Mouse (Mus musculus): ENCODE measurements around the gene Dkk2.
A peak's percentile ranks its signal among the peaks of the same experiment; 100 is the strongest.
"Not testable (repeated sequence)": the region's sequence is repeated elsewhere in the genome, so short reads cannot be mapped to it uniquely, and the experiment has no call there.

Gene Dkk2

DNA sequence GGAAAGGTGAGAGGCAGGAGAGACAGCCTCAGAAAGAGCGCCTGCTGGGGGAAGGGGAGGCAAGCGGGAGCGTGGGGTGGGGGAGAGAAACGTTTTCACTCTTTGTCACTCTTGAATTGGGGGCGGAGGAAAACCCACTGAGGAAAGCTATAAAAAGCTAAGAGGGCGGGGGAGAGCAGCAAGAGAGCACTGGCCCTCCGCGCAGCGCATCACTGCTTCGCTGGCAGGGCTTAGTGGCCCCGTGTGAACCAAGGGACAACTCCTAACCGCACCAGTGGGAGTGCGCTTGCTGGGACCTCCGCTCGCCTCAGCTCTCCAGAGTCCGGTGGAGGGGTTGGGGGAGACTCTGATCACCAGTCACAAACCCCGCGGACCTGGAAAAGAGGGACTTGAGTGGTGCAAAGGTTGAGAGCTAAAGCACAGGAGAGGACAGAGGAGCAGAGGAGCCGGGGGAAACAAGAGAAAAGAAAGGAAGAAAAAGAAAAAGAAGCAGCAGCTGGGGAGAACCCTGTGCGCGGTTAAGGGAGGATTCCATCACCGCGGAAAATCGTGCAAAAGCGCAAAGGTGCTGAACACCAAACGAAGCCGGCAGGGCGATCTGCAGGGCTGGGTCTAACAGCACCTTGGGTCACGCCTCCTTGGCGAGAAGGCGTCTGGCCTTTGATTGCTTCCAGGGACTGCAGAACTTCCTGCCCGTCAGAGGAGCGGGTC, at the start of gene Dkk2:
Gene Dkk2, plus strand, starts transcription at position 181 of the 711 bp plus-strand sequence.
- DNase-seq (ENCODE audit: low spot score), result no peak

DNA sequence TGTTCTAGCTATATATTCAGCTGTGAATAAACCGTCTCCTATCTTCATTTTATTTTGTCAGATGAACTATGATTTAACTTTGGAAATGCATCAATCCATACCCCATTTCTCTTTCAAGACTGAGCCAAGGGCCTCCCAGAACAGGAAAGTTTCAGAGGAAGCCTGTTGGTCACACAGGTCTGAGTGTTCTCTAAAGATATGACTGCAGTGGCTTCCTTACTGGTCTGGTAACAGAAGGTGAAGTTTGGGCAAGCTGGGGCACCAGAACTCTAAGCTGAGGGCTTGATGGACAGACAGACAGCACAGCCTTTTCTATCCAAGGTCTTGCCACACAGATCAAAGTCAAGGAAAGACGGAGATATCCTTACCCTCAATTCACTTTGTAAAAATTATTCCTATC, 48.4 kb upstream of the Dkk2 start:
- no peak for DNase-seq (ENCODE audit: low spot score)

DNA sequence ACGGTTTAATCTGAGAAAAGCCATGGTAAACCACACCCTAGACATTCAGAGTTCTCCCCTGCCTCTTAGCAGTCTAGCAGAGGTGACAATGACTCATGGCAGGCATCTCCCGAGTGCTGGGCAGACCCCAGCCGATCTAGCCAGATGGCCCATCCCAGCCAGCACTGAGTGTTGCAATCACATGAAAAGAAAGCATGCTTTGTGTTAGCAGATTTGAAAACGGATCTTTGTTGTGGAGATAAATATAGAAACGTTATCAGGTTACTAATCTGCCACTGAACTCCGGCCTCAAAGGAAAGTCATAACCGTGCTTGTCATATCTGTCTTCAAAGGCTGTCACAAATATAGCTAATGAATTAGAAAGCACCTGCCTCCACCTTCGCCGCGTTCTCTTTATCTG, 47.4 kb upstream of the Dkk2 start:
- DNase-seq (ENCODE audit: low spot score), result no peak

DNA sequence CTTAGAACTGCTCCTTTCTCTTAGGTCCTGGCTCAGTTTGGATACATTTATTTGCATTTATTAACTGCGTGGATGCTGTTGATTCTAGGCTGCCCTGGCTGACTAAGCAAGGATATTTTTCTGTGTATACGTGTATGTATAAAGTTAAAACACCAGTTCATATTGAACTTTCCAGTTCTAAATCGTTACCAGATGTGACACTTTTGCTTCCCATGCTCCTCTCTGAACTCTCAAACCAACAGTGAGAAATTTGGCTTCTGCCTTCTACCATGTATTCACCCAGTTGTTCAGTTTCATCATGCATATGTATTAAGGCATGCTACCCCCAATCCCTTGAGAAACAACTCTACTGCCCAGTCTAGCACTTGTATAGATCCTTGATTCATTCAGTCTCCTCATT, 45.0 kb upstream of the Dkk2 start:
- no peak for DNase-seq (ENCODE audit: low spot score)

DNA sequence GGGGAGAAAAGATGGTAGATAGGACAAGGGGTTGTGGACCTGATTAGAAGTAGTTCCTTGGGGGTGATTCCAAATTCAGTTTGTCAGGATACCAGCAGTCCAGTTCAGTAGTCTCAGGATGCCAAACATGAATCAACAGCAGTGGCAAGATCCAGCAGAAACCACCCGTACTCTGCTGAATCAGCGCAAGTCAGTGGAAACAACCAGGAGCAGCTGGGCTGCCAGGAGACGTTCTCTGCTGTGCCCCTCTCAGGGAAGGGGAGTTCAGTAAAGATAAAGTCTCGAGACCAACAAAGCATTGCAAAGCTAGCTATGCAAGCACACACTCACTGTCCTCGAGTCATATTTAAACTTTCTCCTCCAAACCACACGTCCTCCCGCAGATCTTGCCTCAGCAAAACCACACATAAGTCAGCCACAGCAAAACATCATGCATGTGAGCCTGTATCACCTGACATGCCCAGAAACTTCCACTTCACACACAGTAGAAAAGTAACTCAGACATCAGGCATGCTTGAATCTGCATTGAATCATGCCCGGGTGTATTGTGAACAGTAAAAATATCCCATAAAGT, 34.1 kb upstream of the Dkk2 start:
- no peak for DNase-seq (ENCODE audit: low spot score)

DNA sequence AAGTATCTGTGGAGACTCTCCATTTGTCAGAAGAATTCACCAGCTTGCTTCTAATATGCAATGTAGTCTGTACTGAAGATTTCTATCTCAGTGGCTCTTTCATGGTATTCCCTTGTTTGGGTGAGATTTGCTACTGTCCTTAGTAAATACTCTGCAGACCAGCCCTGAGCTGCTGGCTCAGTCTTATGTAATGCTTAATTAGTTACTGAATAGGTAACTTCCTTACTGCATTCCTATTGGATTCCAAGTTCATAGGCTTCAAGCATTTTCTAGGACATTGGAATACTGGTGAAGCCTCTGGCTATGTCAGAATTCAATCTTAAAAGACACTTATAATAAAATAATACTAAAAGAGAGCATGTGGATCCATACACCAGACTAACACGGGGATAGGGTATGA, 22.3 kb upstream of the Dkk2 start:
- DNase-seq (ENCODE audit: low spot score), result not testable (repeated sequence)

DNA sequence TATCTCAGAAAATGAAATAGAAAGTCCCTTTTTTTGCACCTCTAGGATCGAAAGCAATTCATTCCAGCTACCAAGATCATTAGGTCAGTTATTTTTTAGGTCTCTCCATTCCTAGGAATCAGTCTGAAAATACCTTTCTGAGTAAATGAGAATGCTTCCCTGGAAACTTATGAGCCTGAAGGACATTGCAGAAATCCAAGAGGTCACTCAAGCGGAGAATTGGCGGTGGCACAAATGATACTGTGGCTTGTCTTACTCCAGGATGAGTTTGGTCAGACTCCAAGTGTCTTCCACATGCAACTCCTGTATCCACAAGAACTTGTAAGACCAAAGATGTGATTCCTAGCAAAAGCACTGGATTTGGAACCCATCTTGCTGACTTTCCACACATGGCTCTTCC, 21.7 kb upstream of the Dkk2 start:
- no peak for DNase-seq (ENCODE audit: low spot score)

DNA sequence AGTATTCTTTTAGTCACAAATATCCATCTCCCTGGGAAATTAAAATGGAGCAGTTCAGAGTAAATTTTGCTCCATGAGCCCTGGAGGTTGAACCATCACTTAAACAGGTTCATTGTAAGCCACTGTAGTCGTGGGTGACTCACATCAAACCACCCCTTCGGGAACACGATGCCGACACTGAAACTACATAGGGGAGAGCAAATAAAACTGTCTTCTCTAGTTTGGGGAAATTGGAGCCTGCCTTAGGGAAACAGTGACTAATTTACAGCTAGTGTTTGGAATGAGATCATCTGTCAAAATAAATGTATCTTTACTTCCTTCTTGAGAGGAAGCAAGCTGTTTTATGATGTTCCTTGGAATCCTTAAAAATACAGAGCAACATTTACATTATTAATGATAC, 21.1 kb upstream of the Dkk2 start:
- DNase-seq (ENCODE audit: low spot score), result no peak

DNA sequence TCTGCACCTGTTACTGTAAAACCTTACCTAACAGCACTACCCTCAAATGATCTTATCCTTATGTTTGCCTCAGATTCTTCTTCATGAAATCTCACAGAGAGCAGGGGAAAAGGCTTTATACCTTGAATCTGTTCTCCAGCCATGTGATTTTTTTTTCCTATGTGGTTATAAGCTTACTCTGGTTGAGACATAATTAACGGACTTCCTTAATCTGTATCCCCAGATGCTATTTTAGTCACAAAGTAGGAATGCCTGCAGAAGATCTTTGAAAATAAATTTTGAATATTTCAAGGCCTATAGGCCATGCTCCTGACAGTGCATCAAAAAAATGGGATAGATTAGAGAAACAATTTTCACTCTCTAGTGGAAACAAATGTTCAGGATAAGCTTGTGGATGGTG, 20.2 kb upstream of the Dkk2 start:
- DNase-seq (ENCODE audit: low spot score), result no peak

DNA sequence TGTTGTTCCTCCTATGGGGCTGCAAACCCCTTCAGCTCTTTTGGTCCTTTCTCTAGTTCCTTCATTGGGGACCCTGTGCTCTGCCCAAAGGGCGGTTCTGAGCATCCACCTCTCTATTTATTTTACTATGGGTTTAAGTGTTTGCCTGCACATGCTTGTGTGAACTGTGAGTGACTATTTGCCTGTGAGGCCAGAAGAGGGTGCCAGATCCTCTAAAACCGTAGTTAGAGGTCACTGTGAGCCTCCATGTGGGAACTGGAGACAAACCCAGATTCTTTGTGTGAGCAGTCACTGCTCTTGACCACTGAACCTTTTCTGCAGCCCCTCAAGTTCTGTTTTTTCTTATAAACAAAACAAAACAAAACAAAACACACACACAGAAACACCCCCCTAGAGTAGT, 14.1 kb upstream of the Dkk2 start:
- no peak for DNase-seq (ENCODE audit: low spot score)

DNA sequence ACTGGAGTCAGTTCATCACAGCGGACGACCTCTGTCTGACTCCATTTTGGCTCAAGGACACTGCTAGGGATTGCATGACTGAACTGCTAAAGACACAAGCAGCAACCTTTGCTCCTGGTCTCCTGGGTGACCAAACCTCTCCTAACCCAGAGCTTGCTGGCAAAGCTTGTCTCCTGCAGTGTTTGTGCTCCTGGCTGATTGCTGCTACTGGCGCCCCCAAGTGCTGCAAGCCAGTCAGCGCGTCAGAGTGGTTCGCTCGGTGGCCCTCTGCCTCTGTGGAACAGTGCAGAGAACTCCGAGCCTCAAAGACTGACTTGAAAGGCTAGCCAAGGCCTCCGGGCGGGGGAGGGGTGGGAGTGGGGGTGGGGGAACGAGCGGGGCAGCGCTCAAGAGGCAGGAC, 1.1 kb upstream of the Dkk2 start:
- DNase-seq (ENCODE audit: low spot score), result peak; percentile 46

DNA sequence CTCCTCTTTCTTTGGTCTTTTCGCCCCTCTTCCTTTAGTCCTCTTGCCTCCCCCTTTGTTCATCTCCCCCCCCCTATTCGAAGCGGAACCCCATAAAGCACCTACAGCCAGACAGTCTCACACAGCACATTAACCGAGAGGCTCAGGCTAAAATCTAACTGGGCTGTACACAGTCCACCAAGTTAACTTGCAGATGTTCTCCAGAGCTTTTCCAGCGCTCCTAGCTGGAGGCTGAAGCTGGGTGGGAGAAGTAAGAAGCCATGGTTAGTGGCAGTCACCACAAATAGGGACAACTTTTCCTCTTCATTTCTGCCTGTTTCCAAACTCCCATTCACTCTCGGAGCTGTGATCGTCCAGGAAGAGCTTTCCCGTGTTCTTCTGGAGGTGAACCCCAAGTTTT, 412 bp upstream of the Dkk2 start:
- no peak for DNase-seq (ENCODE audit: low spot score)

DNA sequence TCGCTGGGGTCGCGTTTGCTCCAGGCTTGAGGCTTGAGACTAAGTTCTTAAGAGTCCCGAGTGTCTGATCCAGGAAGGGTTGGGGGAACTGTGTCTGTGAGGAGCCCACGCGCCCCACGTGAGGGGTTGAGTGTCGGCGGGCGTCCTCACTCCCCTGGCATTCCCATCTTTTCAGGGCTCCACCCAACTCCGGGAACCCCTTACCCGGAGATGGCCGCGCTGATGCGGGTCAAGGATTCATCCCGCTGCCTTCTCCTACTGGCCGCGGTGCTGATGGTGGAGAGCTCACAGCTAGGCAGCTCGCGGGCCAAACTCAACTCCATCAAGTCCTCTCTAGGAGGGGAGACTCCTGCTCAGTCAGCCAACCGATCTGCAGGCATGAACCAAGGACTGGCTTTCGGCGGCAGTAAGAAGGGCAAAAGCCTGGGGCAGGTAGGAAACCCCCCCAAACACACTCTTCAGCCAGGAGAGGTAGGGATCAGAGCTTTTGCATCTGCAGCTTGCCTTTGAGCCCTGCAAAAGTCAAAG, 795 bp downstream of the Dkk2 start:
- no peak for DNase-seq (ENCODE audit: low spot score)

DNA sequence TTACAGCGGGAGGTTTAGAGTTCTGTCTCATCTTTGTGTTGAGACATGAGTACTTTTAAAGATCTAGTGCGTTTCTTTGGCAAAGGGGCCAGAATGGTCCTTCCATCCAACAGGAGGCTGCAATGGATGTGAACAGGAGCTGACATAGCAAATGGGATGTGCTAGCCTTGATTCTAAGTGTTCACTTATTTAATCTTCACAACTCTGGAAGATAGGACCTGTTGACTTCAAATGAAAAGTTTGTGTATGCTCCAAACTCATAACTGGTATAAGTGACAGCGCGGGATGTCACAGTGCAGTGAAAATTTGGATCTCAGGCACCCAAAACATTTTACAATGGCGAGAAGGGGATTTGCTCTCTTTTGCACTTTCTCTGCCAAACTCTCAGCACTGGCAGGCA, 1.4 kb downstream of the Dkk2 start:
- DNase-seq (ENCODE audit: low spot score), result no peak

DNA sequence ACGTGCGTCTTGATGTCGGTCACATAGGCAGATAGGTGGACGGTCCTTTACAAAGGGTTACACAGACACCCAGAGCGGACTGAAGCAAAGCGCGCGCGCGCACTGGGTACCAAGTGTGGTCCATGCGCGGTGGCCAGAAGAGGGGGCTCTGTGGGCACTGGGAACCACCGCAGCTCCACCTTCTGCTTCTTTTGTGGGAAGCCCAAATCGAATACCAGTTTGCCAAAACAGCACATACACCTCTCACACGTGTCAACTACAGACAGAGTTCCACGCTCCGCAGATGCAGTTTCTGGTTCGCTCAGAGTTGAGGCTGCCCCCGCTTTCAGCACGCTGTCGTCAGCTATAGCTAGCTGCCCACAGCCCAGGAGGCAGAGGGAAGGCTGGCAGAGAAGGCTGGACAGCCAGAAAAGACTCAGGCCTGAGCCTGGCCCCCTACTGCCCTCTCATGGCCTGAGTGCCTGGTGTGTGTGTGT, 2.0 kb downstream of the Dkk2 start:
- DNase-seq (ENCODE audit: low spot score), result no peak

DNA sequence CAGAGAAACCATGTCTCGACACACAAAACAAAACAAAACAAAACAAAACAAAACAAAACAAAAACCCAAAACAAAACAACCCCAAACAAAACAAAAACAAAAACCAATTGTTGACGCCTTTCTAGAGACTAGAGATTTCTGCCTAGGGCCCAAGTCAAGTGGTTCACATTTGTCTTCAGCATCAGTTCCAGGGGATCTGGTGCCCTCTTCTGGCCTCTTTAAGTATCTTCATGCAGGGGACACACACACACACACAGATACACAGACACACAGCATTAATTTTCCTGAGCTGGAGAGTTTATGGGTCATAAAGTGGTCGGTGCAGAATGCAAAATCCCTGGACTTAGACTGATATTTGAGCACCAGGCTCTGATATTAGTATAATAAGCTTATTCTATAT, 7.9 kb downstream of the Dkk2 start:
- no peak for DNase-seq (ENCODE audit: low spot score)

DNA sequence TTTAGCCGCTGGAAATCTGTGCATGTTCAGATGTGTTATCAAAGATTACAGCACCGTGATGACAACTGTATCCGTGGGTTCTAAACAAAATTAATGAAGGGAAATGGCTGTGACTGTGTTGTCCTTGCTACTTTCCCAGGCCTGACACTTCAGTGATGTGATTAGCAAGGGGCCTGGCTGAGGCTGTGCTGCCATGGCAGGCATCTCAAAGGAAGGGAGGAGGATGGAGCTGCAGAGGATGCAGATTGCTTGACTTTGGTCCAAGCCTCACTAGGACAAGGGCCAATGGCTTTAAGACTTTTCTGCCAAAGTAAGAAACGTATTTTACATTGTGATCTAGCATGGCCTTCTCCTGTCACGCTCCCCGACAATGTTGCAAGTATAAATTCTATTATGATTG, 11.2 kb downstream of the Dkk2 start:
- no peak for DNase-seq (ENCODE audit: low spot score)

DNA sequence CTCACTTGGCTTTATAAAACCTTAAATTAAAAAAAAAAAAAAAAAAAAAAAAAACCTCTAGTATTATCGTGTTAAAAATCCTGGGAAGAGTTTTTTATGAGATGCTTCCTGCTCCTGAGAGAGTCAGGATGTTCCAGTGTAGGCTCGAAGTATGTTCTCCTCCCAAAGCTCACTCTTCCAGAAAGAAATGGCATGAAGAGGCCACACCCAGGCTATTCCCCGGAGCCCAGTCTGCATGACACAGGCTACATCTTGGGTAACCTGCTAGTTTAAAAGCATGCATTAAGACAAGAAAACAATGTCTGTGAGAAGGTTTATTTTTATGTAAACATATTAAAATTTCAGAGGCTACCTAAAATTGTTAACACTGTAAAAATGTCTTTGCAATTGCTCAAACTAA, 15.7 kb downstream of the Dkk2 start:
- DNase-seq (ENCODE audit: low spot score), result no peak

DNA sequence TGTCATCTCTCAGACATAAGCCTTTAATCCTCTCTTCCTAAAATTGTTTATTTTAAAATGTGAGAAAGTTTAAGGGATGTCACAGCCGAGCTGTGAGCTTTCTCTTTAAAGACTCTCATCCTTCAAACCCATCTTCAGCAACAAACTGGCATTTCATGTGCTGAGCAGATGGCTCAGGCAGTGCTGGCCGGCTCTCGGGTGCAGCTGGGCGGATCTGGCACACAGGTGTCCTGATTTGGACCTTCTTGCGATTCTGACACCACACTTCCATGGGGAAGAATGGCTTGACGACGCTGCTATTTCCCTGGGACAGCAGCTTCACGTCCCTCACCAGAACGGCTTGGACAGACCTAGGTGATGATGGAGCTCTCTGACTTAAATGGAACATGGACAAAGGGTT, 17.9 kb downstream of the Dkk2 start:
- no peak for DNase-seq (ENCODE audit: low spot score)

DNA sequence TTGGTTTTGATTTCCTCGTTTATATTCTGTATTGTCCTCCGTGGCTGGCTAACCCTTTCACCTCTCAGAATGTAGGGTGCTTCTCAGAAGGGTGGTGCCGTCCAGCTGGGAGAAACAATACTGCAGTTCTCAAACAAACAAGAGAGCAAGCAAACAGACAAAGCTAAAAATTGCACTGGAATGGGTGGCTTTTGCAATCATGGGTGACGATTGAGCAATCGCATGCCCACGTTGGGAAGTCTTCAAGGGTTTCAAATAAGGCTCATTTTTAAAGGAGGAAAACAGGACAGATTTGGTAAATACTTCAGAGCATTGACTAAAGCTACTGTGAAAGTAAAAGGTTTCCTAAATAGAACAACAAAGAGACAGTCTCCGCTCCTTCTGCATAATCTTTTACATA, 18.4 kb downstream of the Dkk2 start:
- DNase-seq (ENCODE audit: low spot score), result no peak

DNA sequence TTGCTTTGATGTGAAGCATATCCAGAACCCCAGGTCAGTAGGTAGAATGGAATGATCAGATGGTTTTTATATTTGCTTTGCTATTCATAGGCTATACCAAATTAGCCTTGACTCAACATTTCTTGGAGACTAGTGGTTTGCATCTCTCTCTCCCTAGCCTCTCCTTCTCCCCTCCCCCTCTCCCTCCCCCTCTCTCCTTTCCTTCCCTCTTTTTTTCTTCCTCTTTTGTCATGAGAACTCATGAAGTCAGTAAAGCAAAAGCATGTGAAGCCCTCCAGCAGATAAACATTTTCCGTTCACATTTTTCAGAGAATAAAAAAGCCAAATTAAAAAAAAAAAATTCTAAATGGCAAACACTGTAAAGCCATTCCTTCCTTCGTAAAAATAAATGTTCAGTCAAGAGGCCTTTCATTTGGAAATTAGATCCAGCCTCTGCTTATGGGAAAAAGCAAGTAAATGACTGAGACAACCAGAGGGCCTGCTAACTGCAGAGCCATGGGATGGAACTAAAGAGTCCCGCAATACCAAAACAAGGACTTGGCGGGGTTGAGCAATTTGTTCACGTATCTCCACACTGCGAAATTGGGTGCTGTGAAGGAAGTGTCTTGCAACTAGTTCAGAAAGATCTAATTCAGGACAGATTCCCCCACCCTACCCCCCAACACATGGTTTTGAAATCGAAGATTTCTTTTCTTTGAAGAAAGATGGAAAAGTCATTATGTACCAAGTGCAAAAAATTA, 30.9 kb downstream of the Dkk2 start:
- DNase-seq (ENCODE audit: low spot score), result no peak

DNA sequence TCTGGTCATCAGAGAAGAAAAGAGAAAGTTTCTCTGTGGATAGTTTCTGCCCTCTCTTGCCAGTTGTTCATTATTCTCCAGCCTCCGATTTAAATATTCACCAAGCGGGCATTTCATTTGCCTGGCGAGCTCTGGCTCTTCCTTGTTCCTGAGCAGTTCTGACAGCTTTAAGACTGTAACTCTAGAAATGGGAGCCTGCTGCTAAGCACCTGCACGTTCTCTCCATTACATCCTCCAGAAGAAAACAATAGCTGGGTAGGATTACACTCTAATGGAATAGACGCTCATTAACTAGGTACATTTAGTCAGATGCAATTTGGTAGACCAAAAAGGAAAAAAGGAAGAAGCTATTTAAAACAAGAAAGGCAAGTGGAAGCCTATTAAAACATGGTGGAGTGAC, 36.3 kb downstream of the Dkk2 start:
- DNase-seq (ENCODE audit: low spot score), result no peak

DNA sequence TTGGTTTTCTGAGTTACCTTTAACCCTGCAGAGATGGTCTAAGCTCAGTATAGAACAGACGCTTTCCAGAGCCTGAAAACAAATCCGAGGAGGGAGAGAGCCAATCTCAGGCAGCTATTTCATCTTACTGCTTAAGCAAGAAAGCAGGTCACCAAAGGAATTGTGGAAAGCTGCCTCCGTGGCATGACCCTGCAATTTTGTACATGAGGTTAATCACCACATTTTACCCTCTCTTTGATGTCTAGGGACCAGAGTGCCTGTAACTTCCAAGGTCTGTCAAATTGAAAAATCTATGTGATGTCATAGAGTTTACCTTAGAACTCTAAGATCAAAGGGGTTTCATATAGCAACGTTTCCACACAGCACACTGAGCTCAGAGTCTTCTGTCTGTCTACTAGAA, 37.5 kb downstream of the Dkk2 start:
- no peak for DNase-seq (ENCODE audit: low spot score)
